Mouse (Mus musculus): ENCODE data around the gene Ston2. TPM values are rescaled to one million over a fixed set of nuclear protein-coding genes. Genes with fewer than 3 reads are reported as not detected.

Gene Ston2
- polyA plus RNA-seq, 1 experiment from 2014 or later = 8.4 TPM

GRCm38 (mm10) chr12:91779004-91779365, 9.2 kb downstream of the Ston2 start:
- ATAC-seq (ENCODE audit: low FRiP score) (peak; percentile 98), DNase-seq (ENCODE audit: low spot score, missing footprints) (peak; percentile 97)
- H3K4me1 ChIP-seq (ENCODE audit: control insufficient read depth, insufficient read depth, low read length) = peaks cover 7% of the 10 kb centered on the region; the same call in 1 of the 2 replicates
- peak overlapping the region; percentile 79 for H3K4me3 ChIP-seq (ENCODE audit: low read depth, low read length)
- WGBS = under 1% methylated on average over 35 of the region's 35 CpGs
- H3K36me3 ChIP-seq (ENCODE audit: control insufficient read depth, insufficient read depth, low read length) = no peaks in the 10 kb centered on the region
- H3K9ac ChIP-seq (ENCODE audit: low read length) = peak overlapping the region; percentile 69
- no peak overlapping the region for H3K27ac ChIP-seq (ENCODE audit: low read depth, low read length)
- peak overlapping the region; percentile 94 for H3K4me2 ChIP-seq
- H3K9me3 ChIP-seq (ENCODE audit: control insufficient read depth, low read length) = no peaks in the 10 kb centered on the region
- no peaks in the 10 kb centered on the region for H3K27me3 ChIP-seq (ENCODE audit: control insufficient read depth, insufficient read depth, low read length)

GRCm38 (mm10) chr12:91778211-91779003, 9.8 kb downstream of the Ston2 start:
- DNase-seq (ENCODE audit: low spot score, missing footprints) (peak; percentile 98), ATAC-seq (ENCODE audit: low FRiP score) (peak; percentile 89)
- H3K4me1 ChIP-seq (ENCODE audit: control insufficient read depth, insufficient read depth, low read length) = peaks cover 7% of the 10 kb centered on the region; the same call in 1 of the 2 replicates
- WGBS = under 1% methylated on average over 39 of the region's 51 CpGs
- no peaks in the 10 kb centered on the region for H3K36me3 ChIP-seq (ENCODE audit: control insufficient read depth, insufficient read depth, low read length)
- H3K9ac ChIP-seq (ENCODE audit: low read length) = peak overlapping the region; percentile 69
- H3K9me3 ChIP-seq (ENCODE audit: control insufficient read depth, low read length) = no peaks in the 10 kb centered on the region
- no peak overlapping the region for H3K27ac ChIP-seq (ENCODE audit: low read depth, low read length)
- H3K4me2 ChIP-seq = peak overlapping the region; percentile 94
- peak overlapping the region; percentile 79 for H3K4me3 ChIP-seq (ENCODE audit: low read depth, low read length)
- no peaks in the 10 kb centered on the region for H3K27me3 ChIP-seq (ENCODE audit: control insufficient read depth, insufficient read depth, low read length)

- H3K27ac ChIP-seq (ENCODE audit: low read depth, low read length) = no peak overlapping the region
- H3K9me3 ChIP-seq (ENCODE audit: control insufficient read depth, low read length) = no peaks in the 10 kb centered on the region
- peaks cover 7% of the 10 kb centered on the region; the same call in 1 of the 2 replicates for H3K4me1 ChIP-seq (ENCODE audit: control insufficient read depth, insufficient read depth, low read length)
- H3K27me3 ChIP-seq (ENCODE audit: control insufficient read depth, insufficient read depth, low read length) = no peaks in the 10 kb centered on the region
- H3K9ac ChIP-seq (ENCODE audit: low read length) = no peak overlapping the region
- no peaks in the 10 kb centered on the region for H3K36me3 ChIP-seq (ENCODE audit: control insufficient read depth, insufficient read depth, low read length)
- H3K4me2 ChIP-seq = no peak overlapping the region
- 87% methylated on average over 5 of the region's 5 CpGs for WGBS
- ATAC-seq (ENCODE audit: low FRiP score) = no peak
- no peak overlapping the region for H3K4me3 ChIP-seq (ENCODE audit: low read depth, low read length)
- no peak for DNase-seq (ENCODE audit: low spot score, missing footprints)
Observed at GRCm38 (mm10) chr12:91776342-91776741, 11.8 kb downstream of the Ston2 start.

GRCm38 (mm10) chr12:91774811-91775284, 13.3 kb downstream of the Ston2 start:
- Histone ChIP-seq H3K4me3 (ENCODE audit: low read depth, low read length) (no peak overlapping the region), H3K4me1 (ENCODE audit: control insufficient read depth, insufficient read depth, low read length) (peaks cover 7% of the 10 kb centered on the region; the same call in 1 of the 2 replicates), H3K27ac (ENCODE audit: low read depth, low read length) (no peak overlapping the region), H3K36me3 (ENCODE audit: control insufficient read depth, insufficient read depth, low read length) (no peaks in the 10 kb centered on the region), H3K27me3 (ENCODE audit: control insufficient read depth, insufficient read depth, low read length) (no peaks in the 10 kb centered on the region), H3K9me3 (ENCODE audit: control insufficient read depth, low read length) (no peaks in the 10 kb centered on the region), H3K4me2 (no peak overlapping the region), H3K9ac (ENCODE audit: low read length) (no peak overlapping the region)
- WGBS = 85% methylated on average over 8 of the region's 8 CpGs
- ATAC-seq (ENCODE audit: low FRiP score) = no peak
- no peak for DNase-seq (ENCODE audit: low spot score, missing footprints)

- WGBS = 88% methylated on average over 2 of the region's 2 CpGs
- DNase-seq (ENCODE audit: low spot score, missing footprints) (no peak), ATAC-seq (ENCODE audit: low FRiP score) (no peak)
- H3K4me3 ChIP-seq (ENCODE audit: low read depth, low read length) = no peak overlapping the region
- H3K36me3 ChIP-seq (ENCODE audit: control insufficient read depth, insufficient read depth, low read length) = no peaks in the 10 kb centered on the region
- H3K4me2 ChIP-seq = no peak overlapping the region
- H3K27ac ChIP-seq (ENCODE audit: low read depth, low read length) = no peak overlapping the region
- H3K9me3 ChIP-seq (ENCODE audit: control insufficient read depth, low read length) = no peaks in the 10 kb centered on the region
- H3K4me1 ChIP-seq (ENCODE audit: control insufficient read depth, insufficient read depth, low read length) = peaks cover 8% of the 10 kb centered on the region
- H3K27me3 ChIP-seq (ENCODE audit: control insufficient read depth, insufficient read depth, low read length) = no peaks in the 10 kb centered on the region
- no peak overlapping the region for H3K9ac ChIP-seq (ENCODE audit: low read length)
Observed at GRCm38 (mm10) chr12:91768871-91769270, 19.3 kb downstream of the Ston2 start.

- Histone ChIP-seq H3K9me3 (ENCODE audit: control insufficient read depth, low read length) (no peaks in the 10 kb centered on the region), H3K9ac (ENCODE audit: low read length) (no peak overlapping the region), H3K27me3 (ENCODE audit: control insufficient read depth, insufficient read depth, low read length) (no peaks in the 10 kb centered on the region), H3K4me1 (ENCODE audit: control insufficient read depth, insufficient read depth, low read length) (peaks cover 8% of the 10 kb centered on the region), H3K4me2 (no peak overlapping the region), H3K4me3 (ENCODE audit: low read depth, low read length) (no peak overlapping the region), H3K36me3 (ENCODE audit: control insufficient read depth, insufficient read depth, low read length) (no peaks in the 10 kb centered on the region), H3K27ac (ENCODE audit: low read depth, low read length) (no peak overlapping the region)
- WGBS = 90% methylated on average over 6 of the region's 6 CpGs
- no peak for DNase-seq (ENCODE audit: low spot score, missing footprints)
- no peak for ATAC-seq (ENCODE audit: low FRiP score)
Observed at GRCm38 (mm10) chr12:91768176-91768575, 20.0 kb downstream of the Ston2 start.

- peak; percentile 90 for DNase-seq (ENCODE audit: low spot score, missing footprints)
- Histone ChIP-seq H3K4me1 (ENCODE audit: control insufficient read depth, insufficient read depth, low read length) (peaks cover 8% of the 10 kb centered on the region), H3K9ac (ENCODE audit: low read length) (peak overlapping the region; percentile 18; the same call in 1 of the 2 replicates), H3K36me3 (ENCODE audit: control insufficient read depth, insufficient read depth, low read length) (no peaks in the 10 kb centered on the region), H3K4me2 (peak overlapping the region; percentile 8; the same call in 1 of the 2 replicates), H3K27me3 (ENCODE audit: control insufficient read depth, insufficient read depth, low read length) (no peaks in the 10 kb centered on the region), H3K9me3 (ENCODE audit: control insufficient read depth, low read length) (no peaks in the 10 kb centered on the region), H3K27ac (ENCODE audit: low read depth, low read length) (no peak overlapping the region), H3K4me3 (ENCODE audit: low read depth, low read length) (no peak overlapping the region)
- 41% methylated on average over 14 of the region's 14 CpGs for WGBS
- peak; percentile 81 for ATAC-seq (ENCODE audit: low FRiP score)
Observed at GRCm38 (mm10) chr12:91766338-91767107, 21.7 kb downstream of the Ston2 start.

GRCm38 (mm10) chr12:91765504-91765903, 22.7 kb downstream of the Ston2 start:
- H3K9ac ChIP-seq (ENCODE audit: low read length) = no peak overlapping the region
- no peaks in the 10 kb centered on the region for H3K36me3 ChIP-seq (ENCODE audit: control insufficient read depth, insufficient read depth, low read length)
- H3K4me3 ChIP-seq (ENCODE audit: low read depth, low read length) = no peak overlapping the region
- H3K27me3 ChIP-seq (ENCODE audit: control insufficient read depth, insufficient read depth, low read length) = no peaks in the 10 kb centered on the region
- H3K4me2 ChIP-seq = no peak overlapping the region
- ATAC-seq (ENCODE audit: low FRiP score) (no peak), DNase-seq (ENCODE audit: low spot score, missing footprints) (no peak)
- WGBS = 72% methylated on average over 13 of the region's 13 CpGs
- no peaks in the 10 kb centered on the region for H3K9me3 ChIP-seq (ENCODE audit: control insufficient read depth, low read length)
- H3K27ac ChIP-seq (ENCODE audit: low read depth, low read length) = no peak overlapping the region
- peaks cover 8% of the 10 kb centered on the region for H3K4me1 ChIP-seq (ENCODE audit: control insufficient read depth, insufficient read depth, low read length)

GRCm38 (mm10) chr12:91765054-91765453, 23.1 kb downstream of the Ston2 start:
- Histone ChIP-seq H3K4me2 (no peak overlapping the region), H3K9ac (ENCODE audit: low read length) (no peak overlapping the region), H3K27ac (ENCODE audit: low read depth, low read length) (no peak overlapping the region), H3K4me3 (ENCODE audit: low read depth, low read length) (no peak overlapping the region), H3K9me3 (ENCODE audit: control insufficient read depth, low read length) (no peaks in the 10 kb centered on the region), H3K27me3 (ENCODE audit: control insufficient read depth, insufficient read depth, low read length) (no peaks in the 10 kb centered on the region), H3K4me1 (ENCODE audit: control insufficient read depth, insufficient read depth, low read length) (peaks cover 8% of the 10 kb centered on the region), H3K36me3 (ENCODE audit: control insufficient read depth, insufficient read depth, low read length) (no peaks in the 10 kb centered on the region)
- DNase-seq (ENCODE audit: low spot score, missing footprints) = no peak
- 8% methylated on average over 2 of the region's 2 CpGs for WGBS
- ATAC-seq (ENCODE audit: low FRiP score) = no peak
